Mouse (Mus musculus) c-Kit-positive CD71-positive TER-119-positive erythroid progenitor cells, embryonic 14.5 days (primary cell): ENCODE measurements around the gene Slc15a3.

Experiments
- DNase-seq: peaks from one replicate; pipeline ENCODE4 v3.0.0-alpha.2; 2013; ENCODE audit warnings: low spot score

Slc15a3 gene

GRCm38 (mm10) chr19:10822534-10822933, 17.0 kb upstream of the Slc15a3 start:
- no peak for DNase-seq

GRCm38 (mm10) chr19:10824061-10824460, 15.5 kb upstream of the Slc15a3 start:
- no peak for DNase-seq

- DNase-seq = no peak
These were observed 11.2 kb upstream of the Slc15a3 start for GRCm38 (mm10) chr19:10828321-10828720.

GRCm38 (mm10) chr19:10829436-10830175, 9.9 kb upstream of the Slc15a3 start, which contains the start of gene Cd6:
TSS of gene Cd6 (minus strand) at chr19:10830058.
- no peak for DNase-seq

- peak; percentile 40 for DNase-seq
These were observed 8.1 kb upstream of the Slc15a3 start for GRCm38 (mm10) chr19:10831424-10831823.

GRCm38 (mm10) chr19:10832030-10832429, 7.5 kb upstream of the Slc15a3 start:
- DNase-seq = no peak

GRCm38 (mm10) chr19:10833611-10834010, 5.9 kb upstream of the Slc15a3 start:
- no peak for DNase-seq

- no peak for DNase-seq
These were observed 3.9 kb upstream of the Slc15a3 start for GRCm38 (mm10) chr19:10835671-10836070.

- peak; percentile 5 for DNase-seq
These were observed 2.4 kb downstream of the Slc15a3 start for GRCm38 (mm10) chr19:10841721-10842626.

- no peak for DNase-seq
These were observed 3.4 kb downstream of the Slc15a3 start for GRCm38 (mm10) chr19:10842914-10843313.

GRCm38 (mm10) chr19:10844206-10844605, 4.7 kb downstream of the Slc15a3 start:
- no peak for DNase-seq

GRCm38 (mm10) chr19:10845454-10845853, 5.9 kb downstream of the Slc15a3 start:
- no peak for DNase-seq

GRCm38 (mm10) chr19:10846150-10846549, 6.6 kb downstream of the Slc15a3 start:
- DNase-seq = no peak

GRCm38 (mm10) chr19:10847311-10848087, 8.0 kb downstream of the Slc15a3 start:
- no peak for DNase-seq

- DNase-seq = no peak
These were observed 15.9 kb downstream of the Slc15a3 start for GRCm38 (mm10) chr19:10855422-10855821.

GRCm38 (mm10) chr19:10856520-10856919, 17.0 kb downstream of the Slc15a3 start:
- DNase-seq = no peak

GRCm38 (mm10) chr19:10860072-10860497, 20.6 kb downstream of the Slc15a3 start:
- DNase-seq = no peak

- DNase-seq = no peak
These were observed 26.8 kb downstream of the Slc15a3 start for GRCm38 (mm10) chr19:10866351-10866750.

GRCm38 (mm10) chr19:10867946-10868622, 28.6 kb downstream of the Slc15a3 start:
- no peak for DNase-seq

- DNase-seq = no peak
These were observed 29.2 kb downstream of the Slc15a3 start for GRCm38 (mm10) chr19:10868623-10869141.

- no peak for DNase-seq
These were observed 29.8 kb downstream of the Slc15a3 start for GRCm38 (mm10) chr19:10869241-10869885.
